Mouse (Mus musculus) liver, embryonic 15.5 days (tissue): ENCODE measurements around the gene Ube2v1. TPM values are rescaled to one million over a fixed set of nuclear protein-coding genes. Genes with fewer than 3 reads are reported as not detected.

ENCODE experiments used
- ATAC-seq: fragments of 200-750 bp; cut with Nextera tagmentation; 2 replicates; pipeline ENCODE4 v1.8.0; 2017; ENCODE audit warnings: moderate number of reproducible peaks, mild to moderate bottlenecking, moderate library complexity; ENCODE audit not compliant: insufficient read depth
- H3K27ac ChIP-seq: fragments of 300-500 bp; sonication (generic); replicated peaks from 2 replicates; pipeline ENCODE4 v1.5.1; 2015; ENCODE audit warnings: mild to moderate bottlenecking, inconsistent platforms
- H3K27me3 ChIP-seq: fragments of 300-500 bp; sonication (generic); 2 replicates; pipeline ENCODE4 v1.6.1; 2015; ENCODE audit warnings: mild to moderate bottlenecking, inconsistent platforms
- H3K36me3 ChIP-seq: fragments of 300-500 bp; sonication (generic); replicated peaks from 2 replicates; pipeline ENCODE4 v1.6.1; 2015; ENCODE audit warnings: moderate library complexity, mild to moderate bottlenecking, inconsistent platforms
- H3K4me1 ChIP-seq: fragments of 300-500 bp; sonication (generic); replicated peaks from 2 replicates; pipeline ENCODE4 v1.6.1; 2015; ENCODE audit warnings: inconsistent platforms
- H3K4me2 ChIP-seq: fragments of 300-500 bp; sonication (generic); 2 replicates; pipeline ENCODE4 v1.6.1; 2015; ENCODE audit warnings: moderate library complexity, mild to moderate bottlenecking, inconsistent platforms
- H3K4me3 ChIP-seq: fragments of 300-500 bp; sonication (generic); replicated peaks from 2 replicates; pipeline ENCODE4 v1.5.1; 2015; ENCODE audit warnings: mild to moderate bottlenecking, inconsistent platforms
- H3K9ac ChIP-seq: fragments of 300-500 bp; sonication (generic); 2 replicates; pipeline ENCODE4 v1.6.1; 2015; ENCODE audit warnings: moderate library complexity, mild to moderate bottlenecking, inconsistent platforms
- H3K9me3 ChIP-seq: fragments of 300-500 bp; sonication (generic); replicated peaks from 2 replicates; pipeline ENCODE4 v1.6.1; 2016; ENCODE audit warnings: inconsistent platforms
- WGBS: fragments of 180-500 bp; shearing (Covaris S2); methylation state at CpG from one replicate; pipeline ENCODE4 v1.1.7; 2015; ENCODE audit warnings: mixed read lengths; ENCODE audit not compliant: insufficient replicate concordance; 5-methylcytosine and 5-hydroxymethylcytosine counted together
- polyA plus RNA-seq: library from polyadenylated mRNA; unstranded; fragments of >200 nt; fragmentation: Nextera tagmentation; extraction: Ambion mirVana; gene quantifications from 2 replicates; pipeline ENCODE4 v1.2.1, GENCODE M21; 2015

Ube2v1 gene
- polyA plus RNA-seq, 1 experiment from 2014 or later, result 187 TPM

- no peak overlapping the region for H3K27ac ChIP-seq
- no peaks in the 10 kb centered on the region for H3K27me3 ChIP-seq
- H3K4me3 ChIP-seq, result no peak overlapping the region
- H3K9ac ChIP-seq, result no peak overlapping the region
- H3K4me2 ChIP-seq, result no peak overlapping the region
- H3K9me3 ChIP-seq, result no peaks in the 10 kb centered on the region
- H3K4me1 ChIP-seq, result peaks cover 19% of the 10 kb centered on the region
- no peaks in the 10 kb centered on the region for H3K36me3 ChIP-seq
- WGBS, result 79% methylated on average over 18 of the region's 18 CpGs
- ATAC-seq, result no peak
Measured at GRCm38 (mm10) chr2:167571442-167572220, 60.3 kb downstream of the Ube2v1 start.

- Histone ChIP-seq H3K4me3 (no peak overlapping the region), H3K4me2 (no peak overlapping the region), H3K4me1 (peaks cover 19% of the 10 kb centered on the region), H3K27ac (no peak overlapping the region), H3K9ac (no peak overlapping the region), H3K27me3 (no peaks in the 10 kb centered on the region), H3K36me3 (no peaks in the 10 kb centered on the region), H3K9me3 (no peaks in the 10 kb centered on the region)
- WGBS, result 61% methylated on average over 6 of the region's 6 CpGs
- ATAC-seq, result no peak
Measured at GRCm38 (mm10) chr2:167570815-167571214, 61.1 kb downstream of the Ube2v1 start.

- 50% methylated on average over 13 of the region's 13 CpGs for WGBS
- no peaks in the 10 kb centered on the region for H3K9me3 ChIP-seq
- H3K9ac ChIP-seq, result no peak overlapping the region
- H3K4me3 ChIP-seq, result no peak overlapping the region
- ATAC-seq, result no peak
- H3K4me2 ChIP-seq, result no peak overlapping the region
- H3K27ac ChIP-seq, result no peak overlapping the region
- peaks cover 19% of the 10 kb centered on the region for H3K4me1 ChIP-seq
- H3K27me3 ChIP-seq, result no peaks in the 10 kb centered on the region
- no peaks in the 10 kb centered on the region for H3K36me3 ChIP-seq
Measured at GRCm38 (mm10) chr2:167569934-167570651, 61.8 kb downstream of the Ube2v1 start.

GRCm38 (mm10) chr2:167568112-167568511 lies 63.8 kb downstream of the Ube2v1 start:
- no peak for ATAC-seq
- Histone ChIP-seq H3K4me1 (peaks cover 28% of the 10 kb centered on the region), H3K27me3 (no peaks in the 10 kb centered on the region), H3K4me3 (no peak overlapping the region), H3K9me3 (no peaks in the 10 kb centered on the region), H3K36me3 (no peaks in the 10 kb centered on the region), H3K9ac (no peak overlapping the region), H3K4me2 (no peak overlapping the region), H3K27ac (no peak overlapping the region)
- 58% methylated on average over 9 of the region's 9 CpGs for WGBS

GRCm38 (mm10) chr2:167565682-167566081 lies 66.2 kb downstream of the Ube2v1 start:
- Histone ChIP-seq H3K4me3 (peak overlapping the region; percentile 31), H3K27me3 (no peaks in the 10 kb centered on the region; the same call in 1 of the 2 replicates), H3K27ac (peak overlapping the region; percentile 80), H3K4me1 (peaks cover 22% of the 10 kb centered on the region), H3K9me3 (no peaks in the 10 kb centered on the region), H3K36me3 (no peaks in the 10 kb centered on the region), H3K4me2 (peak overlapping the region; percentile 47), H3K9ac (peak overlapping the region; percentile 30; the same call in 1 of the 2 replicates)
- peak; percentile 19 for ATAC-seq
- 29% methylated on average over 19 of the region's 19 CpGs for WGBS

- Histone ChIP-seq H3K27me3 (peaks cover under 1% of the 10 kb centered on the region), H3K4me3 (peak overlapping the region; percentile 31), H3K27ac (peak overlapping the region; percentile 80), H3K9ac (peak overlapping the region; percentile 30; the same call in 1 of the 2 replicates), H3K36me3 (no peaks in the 10 kb centered on the region), H3K4me1 (peaks cover 19% of the 10 kb centered on the region), H3K4me2 (peak overlapping the region; percentile 47), H3K9me3 (no peaks in the 10 kb centered on the region)
- ATAC-seq, result peak; percentile 69
- WGBS, result 50% methylated on average over 3 of the region's 3 CpGs
Measured at GRCm38 (mm10) chr2:167565312-167565656, 66.6 kb downstream of the Ube2v1 start.

GRCm38 (mm10) chr2:167564551-167565311 lies 67.2 kb downstream of the Ube2v1 start:
- Histone ChIP-seq H3K9ac (no peak overlapping the region), H3K27me3 (peaks cover 7% of the 10 kb centered on the region), H3K9me3 (no peaks in the 10 kb centered on the region), H3K27ac (peak overlapping the region; percentile 59), H3K4me3 (no peak overlapping the region), H3K4me1 (peaks cover 15% of the 10 kb centered on the region), H3K4me2 (peak overlapping the region; percentile 18; the same call in 1 of the 2 replicates), H3K36me3 (no peaks in the 10 kb centered on the region)
- peak; percentile 83 for ATAC-seq
- 63% methylated on average over 13 of the region's 13 CpGs for WGBS

- ATAC-seq, result no peak
- H3K4me2 ChIP-seq, result no peak overlapping the region
- peaks cover 21% of the 10 kb centered on the region for H3K4me1 ChIP-seq
- WGBS, result 50% methylated on average over 12 of the region's 12 CpGs
- H3K4me3 ChIP-seq, result no peak overlapping the region
- H3K27ac ChIP-seq, result no peak overlapping the region
- no peaks in the 10 kb centered on the region for H3K9me3 ChIP-seq
- H3K36me3 ChIP-seq, result no peaks in the 10 kb centered on the region
- H3K27me3 ChIP-seq, result peaks cover 15% of the 10 kb centered on the region
- H3K9ac ChIP-seq, result no peak overlapping the region
Measured at GRCm38 (mm10) chr2:167563703-167564102, 68.2 kb downstream of the Ube2v1 start.

- 58% methylated on average over 5 of the region's 5 CpGs for WGBS
- H3K9ac ChIP-seq, result no peak overlapping the region
- no peak overlapping the region for H3K4me2 ChIP-seq
- H3K36me3 ChIP-seq, result no peaks in the 10 kb centered on the region
- H3K27ac ChIP-seq, result no peak overlapping the region
- peaks cover 21% of the 10 kb centered on the region for H3K4me1 ChIP-seq
- no peak overlapping the region for H3K4me3 ChIP-seq
- H3K27me3 ChIP-seq, result peaks cover 21% of the 10 kb centered on the region
- ATAC-seq, result no peak
- H3K9me3 ChIP-seq, result no peaks in the 10 kb centered on the region
Measured at GRCm38 (mm10) chr2:167563035-167563434, 68.9 kb downstream of the Ube2v1 start.

- Histone ChIP-seq H3K4me1 (peaks cover 21% of the 10 kb centered on the region), H3K9ac (no peak overlapping the region), H3K9me3 (no peaks in the 10 kb centered on the region), H3K4me3 (no peak overlapping the region), H3K36me3 (no peaks in the 10 kb centered on the region), H3K27me3 (peaks cover 21% of the 10 kb centered on the region), H3K27ac (no peak overlapping the region), H3K4me2 (no peak overlapping the region)
- 40% methylated on average over 8 of the region's 8 CpGs for WGBS
- ATAC-seq, result no peak
Measured at GRCm38 (mm10) chr2:167562101-167562500, 69.8 kb downstream of the Ube2v1 start.

- Histone ChIP-seq H3K27me3 (peaks cover 21% of the 10 kb centered on the region), H3K9me3 (no peaks in the 10 kb centered on the region), H3K9ac (no peak overlapping the region), H3K27ac (no peak overlapping the region), H3K36me3 (no peaks in the 10 kb centered on the region), H3K4me3 (no peak overlapping the region), H3K4me1 (peaks cover 14% of the 10 kb centered on the region), H3K4me2 (peak overlapping the region; percentile 36)
- no peak for ATAC-seq
- 15% methylated on average over 27 of the region's 27 CpGs for WGBS
Measured at GRCm38 (mm10) chr2:167559413-167559812, 72.5 kb downstream of the Ube2v1 start.
